Mouse (Mus musculus) liver, embryonic 14.5 days (tissue): Measurements from ENCODE around the gene Prps1l1.

Experiments used
- CTCF ChIP-seq: IDR thresholded peaks from 2 replicates; pipeline ENCODE4 v1.5.1; 2016; ENCODE audit warnings: antibody characterized with exemption, low read depth, control low read depth
- EP300 ChIP-seq: IDR thresholded peaks from 2 replicates; pipeline ENCODE4 v1.6.1; 2016; ENCODE audit warnings: antibody characterized with exemption, low read depth

- TF ChIP-seq CTCF (peak; percentile 34; the same call in 1 of the 2 replicates), EP300 (no peak)
Observed at GRCm38 (mm10) chr12:34937918-34938317, 46.6 kb upstream of the Prps1l1 start.
